In genomic region chr14:117141077-117141848, GRCm38 (mm10) we compare ENCODE assay signal across 11 mouse cellular contexts.
DNase-seq lines count a peak whose midpoint lies in the region; ATAC-seq and TF ChIP-seq lines count a peak whose summit lies in the region.
"Had no signal": no experiment of that assay in that cellular context is flagged by ENCODE, and none has a peak within 500 bp of the region (broad histone marks: within the 10 kb centered on the region; RNA-seq: fewer than 3 reads in every experiment).

No protein-coding gene starts in this region.

- 48% methylated on average over 6 of the region's 6 CpGs for WGBS in lung, postnatal 0 days
- 70% methylated on average over 6 of the region's 6 CpGs for WGBS in hindbrain, embryonic 12.5 days
- WGBS in intestine, postnatal 0 days = 29% methylated on average over 6 of the region's 6 CpGs

- TF ChIP-seq CTCF in lung, postnatal 0 days (IDR thresholded peaks at IDR 0.05) = no peak
- TF ChIP-seq CTCF in intestine, postnatal 0 days (IDR thresholded peaks at IDR 0.05; ENCODE audit: low read depth) = no peak

- no peak overlapping the region for H3K4me2 ChIP-seq in lung, postnatal 0 days (replicated peaks; ENCODE audit: low read depth, low read length)
- no peak overlapping the region for H3K4me2 ChIP-seq in hindbrain, embryonic 12.5 days (replicated peaks)
- H3K4me2 ChIP-seq in intestine, postnatal 0 days (replicated peaks; ENCODE audit: low read depth) = no peak overlapping the region
- H3K4me2 ChIP-seq: liver, embryonic 15.5 days had no signal

- no peaks in the 10 kb centered on the region for H3K4me1 ChIP-seq in lung, postnatal 0 days (ENCODE audit: insufficient read depth, low read depth, low read length)
- 0 out of 2 replicates have a peak, but pooled peaks cover 5% of the 10 kb centered on the region for H3K4me1 ChIP-seq in hindbrain, embryonic 12.5 days
- H3K4me1 ChIP-seq in intestine, postnatal 0 days (replicated peaks; ENCODE audit: control insufficient read depth, insufficient read depth, low read length) = no peaks in the 10 kb centered on the region
- H3K4me1 ChIP-seq: liver, embryonic 15.5 days had no signal

- no peak overlapping the region for H3K9ac ChIP-seq in lung, postnatal 0 days (replicated peaks; ENCODE audit: low read depth)
- H3K9ac ChIP-seq in hindbrain, embryonic 12.5 days = no peak overlapping the region
- no peak overlapping the region for H3K9ac ChIP-seq in intestine, postnatal 0 days (ENCODE audit: low read depth, low read length)
- H3K9ac ChIP-seq: liver, embryonic 15.5 days had no signal

- no peaks in the 10 kb centered on the region for H3K27me3 ChIP-seq in lung, postnatal 0 days (replicated peaks; ENCODE audit: insufficient read depth, low read length)
- H3K27me3 ChIP-seq in hindbrain, embryonic 12.5 days = no peaks in the 10 kb centered on the region
- no peaks in the 10 kb centered on the region for H3K27me3 ChIP-seq in intestine, postnatal 0 days (replicated peaks; ENCODE audit: control insufficient read depth, insufficient read depth, low read length)
- H3K27me3 ChIP-seq: liver, embryonic 15.5 days had no signal

- no peaks in the 10 kb centered on the region for H3K36me3 ChIP-seq in lung, postnatal 0 days (ENCODE audit: insufficient read depth, low read length)
- no peaks in the 10 kb centered on the region for H3K36me3 ChIP-seq in hindbrain, embryonic 12.5 days
- no peaks in the 10 kb centered on the region for H3K36me3 ChIP-seq in intestine, postnatal 0 days (ENCODE audit: control insufficient read depth, insufficient read depth)
- H3K36me3 ChIP-seq: liver, embryonic 15.5 days had no signal

- DNase-seq in lung, postnatal 0 days (ENCODE audit: low spot score) = peak; percentile 25
- DNase-seq in lung, postnatal 4 days = no peak
- DNase-seq in retina, postnatal 1 day = peak; percentile 73
- no peak for DNase-seq in thymus, adult 18-20 months
- no peak for DNase-seq in adrenal gland, adult 18-20 months (ENCODE audit: low spot score in 2 of 2)
- DNase-seq: embryo, embryonic 11 days; heart, postnatal 14 days; kidney, postnatal 36 days had no signal

- no peak for ATAC-seq in lung, postnatal 0 days
- 0 out of 2 replicates have a peak, but pooled peaks have one; percentile 26 for ATAC-seq in hindbrain, embryonic 12.5 days (ENCODE audit: low FRiP score)
- ATAC-seq in intestine, postnatal 0 days = peak; percentile 66

- no peaks in the 10 kb centered on the region for H3K9me3 ChIP-seq in lung, postnatal 0 days (ENCODE audit: low read length)
- no peaks in the 10 kb centered on the region for H3K9me3 ChIP-seq in hindbrain, embryonic 12.5 days (replicated peaks)
- no peaks in the 10 kb centered on the region for H3K9me3 ChIP-seq in intestine, postnatal 0 days (ENCODE audit: control insufficient read depth)
- H3K9me3 ChIP-seq: liver, embryonic 15.5 days had no signal

- no peak overlapping the region for H3K27ac ChIP-seq in lung, postnatal 0 days (ENCODE audit: low read length)
- H3K27ac ChIP-seq in hindbrain, embryonic 12.5 days = no peak overlapping the region
- no peak overlapping the region for H3K27ac ChIP-seq in intestine, postnatal 0 days (ENCODE audit: low read depth, low read length)
- H3K27ac ChIP-seq: liver, embryonic 15.5 days had no signal

- TF ChIP-seq EP300 in lung, postnatal 0 days (IDR thresholded peaks at IDR 0.05) = no peak

- no peak overlapping the region for H3K4me3 ChIP-seq in lung, postnatal 0 days (ENCODE audit: low read depth, low read length)
- H3K4me3 ChIP-seq in hindbrain, embryonic 12.5 days = no peak overlapping the region
- no peak overlapping the region for H3K4me3 ChIP-seq in intestine, postnatal 0 days (ENCODE audit: low read depth, low read length)
- H3K4me3 ChIP-seq: liver, embryonic 15.5 days had no signal

Comparison
In these comparisons a context has a peak if more than half of its experiments do, and no peak if none do; other contexts are left out.
1. DNase-seq: peak in lung, postnatal 0 days (single experiment) and retina, postnatal 1 day (single experiment); none in lung, postnatal 4 days (0 of 2), thymus, adult 18-20 months (0 of 2) and adrenal gland, adult 18-20 months (0 of 2).